Mouse (Mus musculus): ENCODE results near the gene Aoah.

DNA sequence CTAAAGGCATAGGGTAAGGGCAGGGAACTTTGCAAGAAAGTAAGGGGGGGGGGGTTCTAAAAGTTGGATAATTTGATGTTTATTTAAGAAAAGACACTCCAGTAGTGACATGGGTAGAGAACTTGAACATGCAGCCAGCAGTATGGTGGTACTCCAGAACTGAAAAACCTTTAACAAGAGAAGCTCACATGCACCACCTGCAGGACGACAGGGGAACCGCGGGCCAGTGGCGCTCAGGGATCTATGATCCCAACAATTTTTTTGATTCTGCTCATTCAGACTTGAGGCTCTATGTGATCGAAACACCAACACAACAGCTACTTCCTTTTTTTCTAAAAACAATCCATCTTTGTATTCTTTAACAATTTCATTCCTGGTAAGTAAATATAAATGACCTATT, 143.5 kb downstream of the Aoah start:
- TF ChIP-seq CTCF (conservative IDR thresholded peaks at IDR 0.05; ENCODE audit: low read length) = peak; percentile 100
- TF ChIP-seq NANOG (IDR thresholded peaks at IDR 0.05; ENCODE audit: borderline replicate concordance, low read length) = no peak

Data from E14TG2a.4 (cell line).